Mouse (Mus musculus) embryo, embryonic 11 days (tissue): ENCODE results near the gene Trio.

Experiments
- DNase-seq: peaks from one replicate; pipeline ENCODE4 v3.0.0-alpha.2; 2015

Trio gene

GRCm38 (mm10) chr15:27826048-27826637 is 199.5 kb downstream of the Trio start:
- no peak for DNase-seq

- no peak for DNase-seq
Measured at GRCm38 (mm10) chr15:27825390-27825789, 200.3 kb downstream of the Trio start.

GRCm38 (mm10) chr15:27823581-27823980 is 202.1 kb downstream of the Trio start:
- peak; percentile 69 for DNase-seq

- no peak for DNase-seq
Measured at GRCm38 (mm10) chr15:27822461-27822860, 203.2 kb downstream of the Trio start.

- DNase-seq: no peak
Measured at GRCm38 (mm10) chr15:27821651-27822364, 203.8 kb downstream of the Trio start.

- no peak for DNase-seq
Measured at GRCm38 (mm10) chr15:27817096-27817495, 208.6 kb downstream of the Trio start.

- no peak for DNase-seq
Measured at GRCm38 (mm10) chr15:27814677-27815391, 210.8 kb downstream of the Trio start.

- DNase-seq: peak; percentile 62
Measured at GRCm38 (mm10) chr15:27810793-27811488, 214.7 kb downstream of the Trio start.

GRCm38 (mm10) chr15:27810262-27810661 is 215.4 kb downstream of the Trio start:
- DNase-seq: peak; percentile 43

GRCm38 (mm10) chr15:27808596-27809276 is 216.9 kb downstream of the Trio start:
- DNase-seq: peak; percentile 66

- no peak for DNase-seq
Measured at GRCm38 (mm10) chr15:27806219-27806618, 219.4 kb downstream of the Trio start.

GRCm38 (mm10) chr15:27805654-27806053 is 220.0 kb downstream of the Trio start:
- DNase-seq: no peak

- no peak for DNase-seq
Measured at GRCm38 (mm10) chr15:27804447-27804846, 221.2 kb downstream of the Trio start.

GRCm38 (mm10) chr15:27803568-27804345 is 221.9 kb downstream of the Trio start:
- DNase-seq: no peak

- DNase-seq: no peak
Measured at GRCm38 (mm10) chr15:27802243-27802642, 223.4 kb downstream of the Trio start.

- DNase-seq: no peak
Measured at GRCm38 (mm10) chr15:27801177-27801576, 224.5 kb downstream of the Trio start.

GRCm38 (mm10) chr15:27797480-27798155 is 228.0 kb downstream of the Trio start:
- peak; percentile 63 for DNase-seq

GRCm38 (mm10) chr15:27796868-27797222 is 228.8 kb downstream of the Trio start:
- DNase-seq: no peak

GRCm38 (mm10) chr15:27795942-27796867 is 229.4 kb downstream of the Trio start:
- no peak for DNase-seq

GRCm38 (mm10) chr15:27793284-27793683 is 232.4 kb downstream of the Trio start:
- no peak for DNase-seq
